Mouse (Mus musculus): ENCODE results near the gene Sphkap.

The Sphkap gene

DNA sequence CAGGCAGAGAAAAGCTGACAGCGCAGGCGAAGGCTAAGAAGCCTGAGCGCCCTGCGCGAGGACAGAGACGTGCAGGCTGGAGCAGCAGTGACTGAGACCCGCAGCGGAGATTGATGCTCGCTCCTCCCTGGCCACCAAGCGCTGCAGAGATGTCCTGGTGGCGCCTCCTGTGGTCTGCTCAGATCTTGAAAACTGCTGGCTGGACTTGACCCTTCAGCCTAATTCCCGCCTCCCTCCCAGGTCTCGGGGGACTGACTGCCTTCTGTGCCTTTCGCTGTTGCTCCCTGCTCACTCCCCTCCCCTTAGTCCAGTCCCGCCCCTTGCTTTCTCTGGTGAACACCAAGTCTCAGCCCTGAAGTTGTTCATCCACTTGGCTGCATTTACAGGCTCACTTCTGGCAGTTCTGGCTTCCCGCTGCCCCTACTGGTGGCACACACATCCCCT, at the start of gene Sphkap:
Gene Sphkap, minus strand, starts transcription at position 180 of the 444 bp plus-strand sequence.
- in situ Hi-C loops (cut with MboI; ENCODE audit: low sequenced_read_pairs) = no loop called here

DNA sequence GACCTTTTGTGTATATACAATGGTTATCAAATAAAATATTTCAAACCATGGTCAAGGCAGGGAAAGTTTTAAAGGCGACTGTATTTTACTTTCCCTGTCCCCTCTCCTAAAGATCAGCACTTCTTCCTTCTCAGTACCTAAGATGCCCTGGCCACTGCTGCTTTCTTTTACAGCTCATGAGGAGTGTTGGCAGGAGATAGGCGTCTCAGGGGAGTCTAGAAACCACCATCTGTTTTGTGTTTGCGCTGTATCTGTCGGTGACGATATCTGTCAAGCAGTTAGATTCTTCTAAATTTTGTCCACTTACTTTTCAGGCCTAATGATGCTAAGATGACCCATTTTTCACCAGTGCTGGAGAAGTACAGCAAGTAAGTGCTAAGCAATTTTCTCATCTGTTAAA, 43.3 kb upstream of the Sphkap start:
- in situ Hi-C loops (cut with MboI; ENCODE audit: low sequenced_read_pairs) = no loop called here

DNA sequence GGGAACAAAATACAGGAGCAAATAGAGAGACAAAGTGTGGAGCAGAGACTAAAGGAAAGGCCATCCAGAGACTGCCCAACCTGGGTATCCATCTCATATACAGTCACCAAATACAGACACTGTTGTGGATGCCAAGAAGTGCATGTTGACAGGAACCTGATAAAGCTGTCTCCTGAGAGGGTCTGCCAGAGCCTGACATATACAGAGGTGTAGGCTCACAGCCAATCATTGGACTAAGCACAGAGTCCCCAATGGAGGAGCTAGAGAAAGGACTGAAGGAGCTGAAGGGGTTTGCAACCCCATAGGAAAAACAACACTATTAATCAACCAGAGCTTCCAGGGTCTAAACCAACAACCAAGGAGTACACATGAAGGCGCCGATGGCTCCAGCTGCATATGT, 32.4 kb upstream of the Sphkap start:
- in situ Hi-C loops (cut with MboI; ENCODE audit: low sequenced_read_pairs) = no loop called here

- in situ Hi-C loops (cut with MboI; ENCODE audit: low sequenced_read_pairs) = no loop called here
Observed at GRCm38 (mm10) chr1:83433932-83434331, 25.9 kb upstream of the Sphkap start.

DNA sequence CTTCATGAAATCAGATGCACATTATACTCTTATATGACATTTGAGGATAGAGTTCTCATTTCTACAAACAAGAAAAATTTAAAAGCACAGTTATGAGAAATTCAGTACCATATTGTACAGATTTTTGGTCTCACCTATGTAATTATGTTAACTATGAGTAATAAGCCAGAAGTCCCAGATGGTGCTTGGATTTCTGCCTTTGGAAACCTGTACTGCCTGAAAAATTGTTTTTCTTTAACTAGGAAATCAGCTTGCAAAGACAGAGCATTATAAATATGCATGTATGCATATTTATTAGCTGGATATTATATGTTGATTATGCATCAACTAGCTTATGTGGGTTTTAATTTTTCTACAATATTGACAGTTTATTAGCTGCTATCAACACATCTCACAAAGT, 21.9 kb upstream of the Sphkap start:
- in situ Hi-C loops (cut with MboI; ENCODE audit: low sequenced_read_pairs) = no loop called here

DNA sequence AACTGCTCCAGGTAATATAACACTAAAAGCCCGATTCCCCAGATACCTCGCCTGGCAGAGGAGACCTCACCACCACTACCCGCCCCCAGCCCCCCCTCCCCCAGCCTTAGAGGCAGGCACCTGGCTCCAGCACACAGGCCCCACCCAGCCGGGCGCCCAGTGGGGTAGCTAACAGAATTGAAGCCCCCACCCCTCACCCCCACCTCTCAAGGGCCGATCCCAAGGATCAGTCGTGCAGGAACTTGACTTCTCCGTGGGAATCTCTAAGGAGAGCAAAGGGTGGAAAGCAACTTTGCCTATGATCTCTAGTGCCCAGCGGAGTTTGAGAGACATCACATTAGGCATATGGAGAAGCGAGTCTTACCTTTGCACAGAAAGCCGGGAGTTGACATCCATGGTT, 384 bp downstream of the Sphkap start:
- in situ Hi-C loops (cut with MboI; ENCODE audit: low sequenced_read_pairs) = no loop called here

GRCm38 (mm10) chr1:83406882-83407549, 984 bp downstream of the Sphkap start:
- in situ Hi-C loops (cut with MboI; ENCODE audit: low sequenced_read_pairs) = no loop called here

DNA sequence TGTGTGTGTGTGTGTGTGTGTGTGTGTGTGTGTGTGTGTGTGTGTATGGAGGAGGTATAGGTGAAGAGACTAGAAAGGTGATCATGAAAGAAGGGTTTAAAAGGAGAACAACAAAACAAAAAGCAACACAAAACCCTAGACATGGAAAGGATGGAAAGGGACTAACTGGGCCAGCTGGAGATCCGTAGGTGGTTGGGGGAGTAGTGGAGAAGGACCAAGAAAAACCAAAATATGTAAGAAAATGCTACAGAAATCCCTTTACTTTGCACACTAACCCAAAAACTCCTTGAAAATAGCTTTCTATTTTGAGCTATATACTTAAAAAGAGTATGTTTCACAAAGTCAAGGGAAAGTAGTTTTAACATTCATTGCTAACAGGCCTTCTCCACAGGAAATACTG, 6.9 kb downstream of the Sphkap start:
- in situ Hi-C loops (cut with MboI; ENCODE audit: low sequenced_read_pairs) = no loop called here

DNA sequence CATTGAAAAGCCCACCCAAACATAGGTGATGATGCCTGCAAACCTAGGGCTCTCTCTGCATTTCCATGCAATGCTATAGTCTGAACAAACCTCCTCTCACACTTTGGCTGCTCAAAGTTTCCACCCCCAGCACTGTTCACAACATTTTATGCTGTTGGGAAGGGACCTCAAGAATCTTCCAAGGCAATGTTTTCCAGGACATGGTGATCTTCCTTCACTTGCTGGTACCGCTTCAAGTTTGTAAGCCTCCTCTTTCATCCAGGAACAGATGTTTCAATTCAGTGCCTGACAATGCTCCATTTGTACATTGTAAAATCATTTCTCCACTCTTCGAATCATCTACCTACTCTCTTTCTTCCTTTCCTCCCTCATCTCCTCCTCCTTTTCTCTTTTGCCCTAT, 11.7 kb downstream of the Sphkap start:
- in situ Hi-C loops (cut with MboI; ENCODE audit: low sequenced_read_pairs) = no loop called here

- in situ Hi-C loops (cut with MboI; ENCODE audit: low sequenced_read_pairs) = no loop called here
Observed at GRCm38 (mm10) chr1:83395559-83395958, 12.4 kb downstream of the Sphkap start.

DNA sequence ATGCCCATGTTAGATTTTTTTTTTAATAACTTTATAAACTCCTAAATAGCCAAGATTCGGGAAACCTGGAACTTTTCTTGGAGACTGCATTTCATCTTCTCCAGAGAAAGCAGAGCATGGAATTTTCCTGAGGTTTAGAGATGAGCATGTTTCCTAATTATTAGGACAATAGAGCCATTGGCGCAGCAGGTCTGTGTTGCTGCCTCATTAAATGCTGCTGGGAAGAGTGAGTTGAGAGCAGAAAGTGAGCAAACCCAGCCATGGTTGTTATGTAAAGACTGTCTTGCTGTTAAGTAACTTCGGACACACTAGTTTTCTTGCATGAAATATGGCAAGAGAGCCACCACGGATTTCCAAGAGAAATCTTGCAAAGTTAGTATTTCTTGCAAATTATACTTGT, 18.6 kb downstream of the Sphkap start:
- in situ Hi-C loops (cut with MboI; ENCODE audit: low sequenced_read_pairs) = no loop called here

- in situ Hi-C loops (cut with MboI; ENCODE audit: low sequenced_read_pairs) = no loop called here
Observed at GRCm38 (mm10) chr1:83377404-83377803, 30.6 kb downstream of the Sphkap start.

GRCm38 (mm10) chr1:83366456-83366855, 41.5 kb downstream of the Sphkap start:
- in situ Hi-C loops (cut with MboI; ENCODE audit: low sequenced_read_pairs) = no loop called here

- in situ Hi-C loops (cut with MboI; ENCODE audit: low sequenced_read_pairs) = no loop called here
Observed at GRCm38 (mm10) chr1:83362168-83362567, 45.8 kb downstream of the Sphkap start.

- in situ Hi-C loops (cut with MboI; ENCODE audit: low sequenced_read_pairs) = no loop called here
Observed at GRCm38 (mm10) chr1:83346453-83346852, 61.5 kb downstream of the Sphkap start.

DNA sequence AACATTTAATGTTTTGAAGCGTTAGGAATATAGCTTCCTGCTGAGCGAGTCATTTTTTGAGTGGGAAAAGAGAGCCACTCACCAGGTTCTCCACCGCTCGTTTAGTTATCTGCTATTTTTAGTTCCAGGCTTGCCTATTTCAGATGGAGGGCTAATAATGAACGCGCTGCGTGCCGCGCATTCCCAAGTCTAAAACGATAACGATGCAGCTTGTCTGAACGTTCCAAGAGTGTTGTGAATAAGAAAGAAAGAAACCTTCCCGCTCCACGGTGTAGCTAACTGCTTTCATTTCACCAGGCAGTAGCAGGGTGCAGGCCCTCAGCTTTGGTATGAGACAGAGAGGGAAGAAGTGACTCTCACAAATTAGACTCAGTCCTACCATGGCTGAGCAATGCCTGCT, 62.4 kb downstream of the Sphkap start:
- in situ Hi-C loops (cut with MboI; ENCODE audit: low sequenced_read_pairs) = no loop called here

DNA sequence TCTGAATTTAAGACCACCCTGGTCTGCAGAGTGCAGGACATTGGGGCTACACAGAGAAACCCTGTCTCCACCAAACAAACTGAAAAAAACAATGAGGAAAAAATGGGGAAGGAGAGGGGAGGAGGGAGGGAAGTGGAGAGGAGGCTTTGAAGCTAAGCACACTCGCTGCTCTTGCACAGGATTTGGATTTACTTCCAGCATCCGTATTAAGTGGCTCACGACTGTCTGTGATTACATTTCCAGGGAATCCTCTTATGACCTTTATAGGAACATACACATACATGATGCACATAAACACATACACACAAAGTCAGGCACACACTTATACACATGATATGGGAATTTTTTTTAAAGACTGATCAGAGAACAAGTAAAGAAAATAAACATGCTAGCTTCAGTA, 62.9 kb downstream of the Sphkap start:
- in situ Hi-C loops (cut with MboI; ENCODE audit: low sequenced_read_pairs) = no loop called here

DNA sequence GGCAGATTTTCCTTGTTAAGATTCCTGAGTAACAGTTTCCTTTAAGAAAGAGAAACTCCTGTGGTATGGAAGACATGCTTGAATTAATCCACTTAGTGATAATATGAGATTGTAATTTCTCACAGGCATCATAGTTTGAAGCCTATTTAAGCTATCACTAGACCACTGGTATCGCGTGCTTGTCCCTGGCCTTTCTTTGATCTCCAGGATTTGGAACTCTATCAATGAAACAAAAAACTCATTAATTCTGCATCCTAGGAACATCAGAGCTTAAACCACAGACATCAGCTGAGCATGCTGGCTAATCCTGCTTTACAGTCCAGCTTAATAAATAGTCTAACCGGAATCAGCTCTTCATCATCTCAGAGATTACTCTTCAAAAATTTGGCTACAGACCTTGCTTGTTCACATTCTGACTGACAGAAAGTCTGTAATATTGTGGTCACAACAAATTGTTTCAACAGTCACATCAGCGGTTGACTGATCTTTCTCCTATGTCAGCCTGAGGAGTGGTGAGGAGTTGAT, 65.2 kb downstream of the Sphkap start:
- in situ Hi-C loops (cut with MboI; ENCODE audit: low sequenced_read_pairs) = no loop called here

DNA sequence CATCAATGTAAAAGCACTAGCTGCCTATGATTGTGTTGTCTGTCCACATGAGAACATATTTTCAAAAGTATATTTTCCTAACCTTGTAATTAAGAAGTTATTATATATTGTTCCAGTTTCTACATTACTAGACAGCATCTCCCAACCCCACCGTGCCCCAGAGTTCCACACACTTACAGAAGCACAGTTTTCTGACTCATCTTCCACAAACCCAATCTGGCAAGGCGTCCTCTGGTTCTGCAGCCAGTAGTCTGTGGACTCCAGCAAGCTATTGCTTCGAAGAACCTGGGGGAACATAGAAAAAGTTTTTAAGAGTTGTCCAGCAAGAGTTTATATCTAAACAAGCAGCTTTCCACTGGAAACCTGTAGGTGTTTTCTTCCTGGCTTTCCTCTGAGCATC, 68.6 kb downstream of the Sphkap start:
- in situ Hi-C loops (cut with MboI; ENCODE audit: low sequenced_read_pairs) = no loop called here

- in situ Hi-C loops (cut with MboI; ENCODE audit: low sequenced_read_pairs) = no loop called here
Observed at GRCm38 (mm10) chr1:83316917-83317316, 91.1 kb downstream of the Sphkap start.

DNA sequence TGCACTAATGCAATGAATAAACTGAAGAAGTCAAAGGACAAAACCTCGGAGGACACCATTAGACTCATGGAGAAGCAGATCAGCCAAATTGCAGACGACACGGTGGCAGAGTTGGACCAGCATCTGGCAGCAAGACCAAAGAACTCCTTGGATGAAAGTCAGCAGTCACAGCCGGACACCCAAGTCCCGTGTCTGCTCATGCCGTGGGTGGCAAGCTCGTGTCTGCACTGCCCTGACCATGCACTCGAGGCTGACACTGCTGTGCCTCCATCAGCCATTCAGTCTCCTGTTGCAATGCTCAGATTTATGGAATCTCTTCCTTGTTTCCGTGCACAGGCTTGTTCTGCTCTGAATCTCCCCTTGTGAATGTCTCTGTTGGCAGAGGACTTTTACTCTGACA, 92.9 kb downstream of the Sphkap start:
- in situ Hi-C loops (cut with MboI; ENCODE audit: low sequenced_read_pairs) = no loop called here

DNA sequence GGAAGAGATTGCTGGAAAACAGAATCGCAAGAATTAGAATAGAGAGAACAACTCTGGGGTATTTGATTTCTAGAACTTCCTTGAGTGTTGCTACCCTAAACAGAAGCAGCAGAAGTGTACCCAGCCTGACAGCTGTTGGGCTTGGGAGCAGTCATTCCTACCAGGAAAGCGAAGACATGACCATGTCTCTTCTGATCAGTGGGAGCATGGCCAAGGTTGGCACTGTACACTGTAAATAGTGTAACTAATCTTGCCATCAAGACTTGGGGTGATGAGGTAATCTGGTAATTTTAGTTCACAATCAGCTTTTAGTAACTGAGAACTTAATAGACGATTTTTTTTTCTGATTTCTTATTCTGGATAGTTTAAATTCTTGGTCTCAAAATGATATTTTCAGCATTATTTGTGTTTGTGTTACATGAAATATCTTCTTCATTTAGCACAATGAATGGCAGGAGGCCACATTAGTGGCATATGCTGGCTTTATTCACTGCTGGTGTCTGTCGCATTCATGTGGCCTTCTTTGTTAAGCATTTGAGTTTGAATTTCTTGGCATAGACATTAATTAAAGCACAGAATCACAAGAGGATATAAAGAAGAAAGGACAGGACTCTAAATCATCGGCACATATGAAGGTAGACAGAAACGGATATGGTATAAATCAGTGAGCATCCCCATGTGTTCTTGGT, 96.2 kb downstream of the Sphkap start:
- in situ Hi-C loops (cut with MboI; ENCODE audit: low sequenced_read_pairs) = no loop called here
